Mouse (Mus musculus): ENCODE measurements around the gene Dscaml1.

The Dscaml1 gene

GRCm38 (mm10) chr9:45411803-45412202, 14.6 kb upstream of the Dscaml1 start:
- DNase-seq (ENCODE audit: low spot score): peak; percentile 37

GRCm38 (mm10) chr9:45412287-45412686, 14.1 kb upstream of the Dscaml1 start:
- DNase-seq (ENCODE audit: low spot score): peak; percentile 92

DNA sequence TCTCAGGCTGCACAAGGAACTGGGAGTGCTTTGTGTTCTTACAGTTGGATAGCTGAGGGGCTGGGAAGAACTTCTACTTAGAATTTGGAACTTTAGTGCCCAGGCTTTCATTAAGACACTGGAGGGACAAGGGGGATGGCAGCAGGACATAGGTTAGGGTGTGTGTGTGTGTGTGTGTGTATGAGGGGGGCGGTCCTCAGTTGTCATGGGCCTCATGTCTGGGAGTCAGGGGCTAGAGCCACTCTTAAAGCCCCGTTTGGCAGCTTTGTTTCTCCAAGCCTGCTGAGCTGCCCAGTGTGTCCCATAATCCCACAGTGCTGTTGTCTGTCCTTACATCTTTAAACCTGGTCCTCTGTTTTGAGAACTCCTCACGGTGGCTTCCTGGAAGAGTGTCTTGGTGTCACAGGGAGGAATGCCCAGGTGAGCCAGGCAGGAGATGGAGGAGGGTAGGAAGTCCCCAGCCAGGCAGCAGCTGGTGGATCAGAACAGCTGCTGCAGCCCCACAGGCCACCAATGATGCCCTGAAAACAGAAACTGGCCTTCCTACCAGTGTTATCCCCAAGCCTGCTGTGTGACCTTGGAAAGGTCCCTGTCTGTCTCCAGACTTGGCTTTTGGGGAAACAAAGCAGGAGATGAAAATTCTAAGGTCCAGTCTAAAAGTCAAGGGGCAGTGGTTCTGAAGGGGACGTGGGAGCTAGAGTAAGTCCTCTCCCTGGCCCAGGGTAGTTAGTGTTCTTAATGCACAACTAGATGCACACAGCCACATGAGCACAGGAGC, 13.5 kb upstream of the Dscaml1 start:
- no peak for DNase-seq (ENCODE audit: low spot score)

DNA sequence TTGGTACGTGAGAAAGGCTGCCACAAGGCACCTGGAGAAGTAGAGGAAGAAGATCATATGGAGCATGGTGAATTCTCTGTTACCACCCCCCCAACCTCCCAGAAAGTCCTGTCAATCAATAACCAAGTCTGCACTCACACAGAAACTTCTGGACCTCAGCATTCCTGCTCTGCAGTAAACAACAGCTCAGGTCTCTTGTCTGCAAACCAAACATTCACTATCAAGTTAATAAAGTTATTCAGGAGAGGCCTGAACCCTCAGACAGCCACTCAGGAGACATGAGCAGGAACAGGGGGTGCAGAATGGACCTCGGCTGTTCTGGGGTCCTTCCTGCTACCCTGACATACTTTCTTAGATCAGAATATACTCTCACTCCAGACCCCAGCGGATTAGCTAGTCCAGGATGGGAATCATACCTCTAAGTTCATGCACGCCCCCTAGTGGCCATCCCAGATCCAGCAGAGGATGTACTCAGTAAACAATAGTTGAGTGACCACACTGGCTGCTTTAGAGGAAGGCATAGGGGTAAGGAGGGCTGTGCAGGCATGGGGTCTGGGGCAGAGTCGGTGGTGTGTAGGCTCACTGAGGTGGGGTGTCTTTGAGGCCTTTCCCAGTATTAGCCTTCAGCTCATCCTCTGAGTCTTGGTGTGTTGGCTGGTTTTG, 12.8 kb upstream of the Dscaml1 start:
- peak; percentile 41 for DNase-seq (ENCODE audit: low spot score)

- DNase-seq (ENCODE audit: low spot score): peak; percentile 68
Measured at GRCm38 (mm10) chr9:45415912-45416311, 10.5 kb upstream of the Dscaml1 start.

GRCm38 (mm10) chr9:45417245-45417644, 9.2 kb upstream of the Dscaml1 start:
- DNase-seq (ENCODE audit: low spot score): peak; percentile 60

GRCm38 (mm10) chr9:45418252-45418651, 8.2 kb upstream of the Dscaml1 start:
- no peak for DNase-seq (ENCODE audit: low spot score)

DNA sequence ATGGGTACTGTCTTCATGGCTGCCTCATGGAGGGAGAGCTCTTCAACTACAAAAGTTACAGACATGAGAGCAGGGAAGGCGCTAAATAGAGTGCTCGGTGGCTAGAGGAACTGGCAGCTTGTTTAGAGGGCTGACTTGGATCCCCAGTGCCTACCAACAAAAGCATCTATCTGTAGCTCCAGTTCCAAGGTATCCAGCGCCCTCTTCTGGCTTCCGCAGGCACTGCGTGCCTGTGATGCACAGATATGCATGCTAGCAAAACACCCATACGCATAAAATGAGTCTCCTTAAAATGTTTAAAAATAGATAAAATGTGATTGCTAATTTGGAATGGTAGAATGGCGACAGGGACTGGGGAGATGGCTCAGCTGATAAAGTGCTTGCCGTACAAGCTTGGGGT, 5.2 kb upstream of the Dscaml1 start:
- no peak for DNase-seq (ENCODE audit: low spot score)

DNA sequence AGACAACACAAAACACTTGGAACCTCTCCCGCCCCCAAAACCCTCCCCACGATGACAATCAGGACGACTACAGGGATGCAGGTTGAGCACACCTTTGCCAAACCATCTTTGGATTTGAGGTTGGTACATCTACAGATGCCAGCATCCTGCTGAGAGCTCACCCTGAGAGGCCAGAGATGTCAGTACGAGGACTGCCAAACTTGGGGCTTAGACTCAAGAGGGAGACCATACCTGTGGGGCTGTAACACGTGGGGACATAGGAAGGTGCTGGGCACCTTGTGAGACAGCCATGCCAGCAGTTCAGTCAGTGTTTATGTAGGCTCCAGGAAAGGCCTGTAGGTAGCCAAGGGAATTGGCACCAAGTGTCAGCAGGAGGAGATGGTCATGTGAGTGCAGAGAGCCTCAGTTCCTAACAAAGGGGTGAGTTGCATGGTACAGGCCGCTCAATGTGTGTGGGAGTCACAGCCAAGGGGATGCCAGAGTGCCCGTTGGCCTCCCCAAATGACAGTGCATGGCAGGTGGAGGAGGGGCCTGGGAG, 3.6 kb upstream of the Dscaml1 start:
- no peak for DNase-seq (ENCODE audit: low spot score)

- no peak for DNase-seq (ENCODE audit: low spot score)
Measured at GRCm38 (mm10) chr9:45429392-45429791, 3.0 kb downstream of the Dscaml1 start.

DNA sequence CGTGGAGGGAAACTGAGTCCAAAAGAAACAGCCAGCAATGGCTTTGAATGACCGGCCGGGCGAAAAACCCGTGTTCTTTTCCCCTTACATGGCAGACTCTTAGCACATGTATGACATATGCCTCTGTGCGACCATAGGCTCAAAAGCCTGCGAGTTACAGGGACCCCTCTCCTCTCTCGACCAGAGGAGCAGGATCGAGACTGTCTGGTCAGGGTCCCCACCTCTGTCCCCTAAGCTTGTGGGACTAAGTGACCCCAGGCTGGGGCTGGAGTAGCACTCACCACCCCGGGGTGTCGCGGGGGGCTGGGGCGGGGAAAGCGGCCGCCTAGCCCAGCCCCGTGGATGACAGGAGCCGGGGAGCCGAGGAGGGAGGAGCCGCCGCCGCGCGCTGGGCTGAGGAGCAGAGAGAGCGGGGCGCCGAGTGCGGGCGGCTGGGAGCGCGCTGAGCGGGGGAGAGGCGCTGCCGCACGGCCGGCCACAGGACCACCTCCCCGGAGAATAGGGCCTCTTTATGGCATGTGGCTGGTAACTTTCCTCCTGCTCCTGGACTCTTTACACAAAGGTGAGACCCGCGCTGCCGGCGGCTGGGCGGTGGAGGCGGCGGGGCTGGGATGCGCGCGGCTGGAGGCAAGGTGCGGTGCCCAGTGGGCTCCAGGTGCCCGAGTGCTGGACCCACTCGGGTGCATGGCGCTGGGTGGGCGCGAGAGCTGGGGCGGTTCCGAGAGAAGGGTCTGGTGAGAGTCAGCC, 3.7 kb downstream of the Dscaml1 start:
- DNase-seq (ENCODE audit: low spot score): no peak

GRCm38 (mm10) chr9:45430698-45430959, 4.2 kb downstream of the Dscaml1 start:
- no peak for DNase-seq (ENCODE audit: low spot score)

- peak; percentile 36 for DNase-seq (ENCODE audit: low spot score)
Measured at GRCm38 (mm10) chr9:45431150-45431549, 4.7 kb downstream of the Dscaml1 start.

DNA sequence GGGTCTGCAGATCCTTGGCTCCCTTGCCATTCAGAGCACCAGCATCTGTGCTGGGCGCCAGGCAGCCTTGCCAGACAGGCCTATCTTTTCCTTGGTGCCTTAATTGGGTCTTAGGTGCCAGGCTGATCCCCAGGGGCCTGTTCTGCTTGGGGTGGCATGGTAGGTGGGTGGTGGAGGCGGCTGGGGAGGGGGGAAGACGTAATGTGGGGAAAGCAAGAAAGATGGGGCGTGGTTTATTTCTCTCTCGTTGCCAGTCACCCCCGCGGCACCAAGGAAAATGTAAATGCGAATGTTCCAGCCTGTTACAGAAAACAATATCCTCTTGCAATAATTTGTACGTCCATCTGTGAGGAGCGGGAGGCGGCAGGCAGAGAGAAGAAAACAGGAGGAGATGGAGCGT, 6.2 kb downstream of the Dscaml1 start:
- no peak for DNase-seq (ENCODE audit: low spot score)

DNA sequence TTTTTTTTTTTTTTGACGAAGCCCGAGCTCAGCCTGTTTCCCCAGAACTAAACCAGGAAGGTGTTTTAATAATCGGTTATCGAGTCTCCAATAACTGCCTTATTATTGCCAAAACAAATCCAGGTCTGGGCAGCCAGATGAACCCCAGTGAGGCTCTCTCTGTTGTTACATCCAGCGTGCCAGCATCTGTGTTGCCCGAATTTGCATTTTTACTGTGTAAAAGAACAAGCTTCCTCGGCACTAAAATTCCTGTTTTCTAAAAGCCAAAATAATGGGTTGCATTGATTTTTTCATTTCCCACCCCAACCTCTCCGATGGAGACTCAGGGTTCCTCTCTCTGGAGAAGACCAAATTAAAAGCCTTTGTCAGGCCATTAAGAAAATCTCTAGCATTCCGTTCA, 6.7 kb downstream of the Dscaml1 start:
- DNase-seq (ENCODE audit: low spot score): no peak

GRCm38 (mm10) chr9:45434171-45434570, 7.7 kb downstream of the Dscaml1 start:
- no peak for DNase-seq (ENCODE audit: low spot score)

DNA sequence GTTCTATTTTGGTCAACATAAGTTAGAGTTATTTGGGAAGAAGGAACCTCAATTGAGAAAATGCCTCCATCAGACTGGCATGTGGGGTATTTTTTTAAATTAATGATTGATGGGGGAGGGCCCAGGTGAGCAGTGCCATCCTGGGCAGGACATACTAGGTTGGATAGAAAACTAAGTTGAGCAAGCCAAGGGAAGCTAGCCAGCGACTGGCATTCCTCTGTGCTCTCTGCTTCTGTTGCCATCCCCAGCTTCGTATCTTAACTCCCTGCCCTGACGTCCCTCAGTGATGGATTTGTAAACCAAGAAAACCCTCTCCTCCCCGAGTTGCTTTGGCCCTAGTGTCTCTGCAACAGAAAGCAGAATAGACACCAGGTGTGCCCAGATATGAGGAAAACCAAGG, 12.6 kb downstream of the Dscaml1 start:
- DNase-seq (ENCODE audit: low spot score): no peak

GRCm38 (mm10) chr9:45440083-45440784, 13.8 kb downstream of the Dscaml1 start:
- no peak for DNase-seq (ENCODE audit: low spot score)

GRCm38 (mm10) chr9:45444251-45444798, 17.9 kb downstream of the Dscaml1 start:
- no peak for DNase-seq (ENCODE audit: low spot score)

- no peak for DNase-seq (ENCODE audit: low spot score)
Measured at GRCm38 (mm10) chr9:45449658-45450057, 23.2 kb downstream of the Dscaml1 start.

DNA sequence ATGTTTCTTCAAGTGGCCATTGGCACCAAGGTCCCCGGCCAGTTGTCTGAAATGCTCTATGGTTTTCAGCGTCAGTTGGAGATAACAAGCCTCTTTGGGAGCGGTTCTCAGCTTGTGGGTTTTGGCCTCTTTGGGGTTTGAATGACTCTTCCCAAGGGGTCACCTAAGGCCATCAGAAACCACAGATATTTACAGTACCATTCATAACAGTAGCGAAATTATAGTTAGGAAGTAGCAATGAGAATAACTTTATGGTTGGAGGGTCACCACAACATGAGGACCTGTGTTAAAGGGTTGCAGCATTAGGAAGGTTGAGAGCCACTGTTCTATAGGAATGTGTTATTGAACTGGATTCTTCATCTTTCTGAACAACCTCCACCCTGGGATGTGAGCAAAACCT, 24.9 kb downstream of the Dscaml1 start:
- no peak for DNase-seq (ENCODE audit: low spot score)

GRCm38 (mm10) chr9:45454032-45454431, 27.6 kb downstream of the Dscaml1 start:
- DNase-seq (ENCODE audit: low spot score): no peak

All from urinary bladder, postnatal 14 days (tissue).